Mouse (Mus musculus) small intestine, adult 2 months (tissue): ENCODE data around the gene Slc29a2. TPM values are rescaled to one million over a fixed set of nuclear protein-coding genes. Genes with fewer than 3 reads are reported as not detected.

Experiments used
- H3K27ac ChIP-seq: fragments of 200-500 bp; 2 replicates; pipeline ENCODE4 v1.5.1; 2012; ENCODE audit warnings: low read depth, low read length, control low read depth, inconsistent platforms; ENCODE audit not compliant: insufficient read depth
- H3K27me3 ChIP-seq: fragments of 200-500 bp; 2 replicates; pipeline ENCODE4 v1.6.1; 2012; ENCODE audit warnings: mild to moderate bottlenecking, moderate library complexity, low read length, inconsistent platforms; ENCODE audit not compliant: control insufficient read depth, insufficient read depth
- H3K36me3 ChIP-seq: fragments of 200-500 bp; 2 replicates; pipeline ENCODE4 v1.6.1; 2012; ENCODE audit warnings: mild to moderate bottlenecking, low read length, control low read depth, inconsistent platforms; ENCODE audit not compliant: control insufficient read depth, insufficient read depth
- H3K4me1 ChIP-seq: fragments of 200-500 bp; 2 replicates; pipeline ENCODE4 v1.6.1; 2012; ENCODE audit warnings: low read length, inconsistent platforms, mixed read lengths; ENCODE audit not compliant: control insufficient read depth, insufficient read depth, insufficient read length
- H3K4me3 ChIP-seq: fragments of 200-500 bp; 2 replicates; pipeline ENCODE4 v1.5.1; 2012; ENCODE audit warnings: low read depth, mild to moderate bottlenecking, control low read depth, inconsistent platforms, low read length, moderate library complexity
- CTCF ChIP-seq: fragments of 200-500 bp; IDR thresholded peaks from 2 replicates; pipeline ENCODE4 v1.5.1; 2012; ENCODE audit warnings: low read depth, mild to moderate bottlenecking, control low read depth, inconsistent platforms, low read length, moderate library complexity, mixed read lengths; ENCODE audit not compliant: insufficient replicate concordance, insufficient read length; ENCODE audit errors: extremely low read depth
- POLR2A ChIP-seq: fragments of 200-500 bp; IDR thresholded peaks from 2 replicates; pipeline ENCODE4 v1.6.1; 2012; ENCODE audit warnings: low read depth, mild to moderate bottlenecking, control low read depth, inconsistent platforms, low read length, moderate library complexity
- WGBS: fragments of 180-500 bp; shearing (Covaris S2); methylation state at CpG from one replicate; pipeline ENCODE4 v1.1.7; 2018; 5-methylcytosine and 5-hydroxymethylcytosine counted together
- polyA plus RNA-seq: library from polyadenylated mRNA; depleted of rRNA; stranded (reverse); fragments of >200 nt; gene quantifications from 2 replicates; pipeline ENCODE4 v1.2.3, GENCODE M21; 2012

Gene Slc29a2
- polyA plus RNA-seq, 1 experiment: 2.6 TPM

GRCm38 (mm10) chr19:5014961-5015398, 8.7 kb upstream of the Slc29a2 start:
- no peak for TF ChIP-seq POLR2A
- TF ChIP-seq CTCF: peak; percentile 45; the same call in 1 of the 2 replicates
- H3K4me1 ChIP-seq: no peaks in the 10 kb centered on the region
- WGBS: 8% methylated on average over 8 of the region's 8 CpGs

GRCm38 (mm10) chr19:5016221-5016742, 7.4 kb upstream of the Slc29a2 start:
- WGBS: 21% methylated on average over 10 of the region's 10 CpGs
- Histone ChIP-seq H3K4me3 (no peak overlapping the region), H3K27ac (no peak overlapping the region), H3K36me3 (no peaks in the 10 kb centered on the region), H3K27me3 (no peaks in the 10 kb centered on the region), H3K4me1 (no peaks in the 10 kb centered on the region)
- no peak for TF ChIP-seq POLR2A
- no peak for TF ChIP-seq CTCF

More at GRCm38 (mm10) chr19:5014961-5015398, 8.7 kb upstream of the Slc29a2 start:
- Histone ChIP-seq H3K4me3 (no peak overlapping the region), H3K27me3 (no peaks in the 10 kb centered on the region), H3K36me3 (no peaks in the 10 kb centered on the region), H3K27ac (no peak overlapping the region)

- Histone ChIP-seq H3K4me3 (no peak overlapping the region), H3K4me1 (no peaks in the 10 kb centered on the region), H3K27ac (no peak overlapping the region), H3K27me3 (no peaks in the 10 kb centered on the region), H3K36me3 (no peaks in the 10 kb centered on the region)
- TF ChIP-seq CTCF (peak; percentile 86; the same call in 1 of the 2 replicates), POLR2A (no peak)
- WGBS: 20% methylated on average over 12 of the region's 12 CpGs
Measured at GRCm38 (mm10) chr19:5016782-5017181, 6.9 kb upstream of the Slc29a2 start.

- H3K36me3 ChIP-seq: no peaks in the 10 kb centered on the region
- H3K27ac ChIP-seq: no peak overlapping the region
- no peaks in the 10 kb centered on the region for H3K27me3 ChIP-seq
- TF ChIP-seq CTCF (no peak), POLR2A (no peak)
- H3K4me3 ChIP-seq: no peak overlapping the region
- H3K4me1 ChIP-seq: no peaks in the 10 kb centered on the region
- WGBS: 81% methylated on average over 4 of the region's 4 CpGs
Measured at GRCm38 (mm10) chr19:5017611-5018010, 6.0 kb upstream of the Slc29a2 start.

- H3K4me3 ChIP-seq: no peak overlapping the region
- no peaks in the 10 kb centered on the region for H3K36me3 ChIP-seq
- no peak overlapping the region for H3K27ac ChIP-seq
- no peaks in the 10 kb centered on the region for H3K27me3 ChIP-seq
- WGBS: 78% methylated on average over 3 of the region's 3 CpGs
- TF ChIP-seq CTCF (no peak), POLR2A (no peak)
- H3K4me1 ChIP-seq: no peaks in the 10 kb centered on the region
Measured at GRCm38 (mm10) chr19:5018191-5018590, 5.5 kb upstream of the Slc29a2 start.

GRCm38 (mm10) chr19:5021416-5021815, 2.2 kb upstream of the Slc29a2 start:
- Histone ChIP-seq H3K27ac (no peak overlapping the region), H3K27me3 (no peaks in the 10 kb centered on the region), H3K4me1 (peaks cover 5% of the 10 kb centered on the region; the same call in 1 of the 2 replicates), H3K36me3 (no peaks in the 10 kb centered on the region), H3K4me3 (no peak overlapping the region)
- TF ChIP-seq CTCF: no peak
- TF ChIP-seq POLR2A: no peak
- 91% methylated on average over 2 of the region's 2 CpGs for WGBS

- Histone ChIP-seq H3K4me1 (peaks cover 5% of the 10 kb centered on the region; the same call in 1 of the 2 replicates), H3K27me3 (no peaks in the 10 kb centered on the region), H3K36me3 (no peaks in the 10 kb centered on the region; the same call in 1 of the 2 replicates), H3K27ac (no peak overlapping the region), H3K4me3 (no peak overlapping the region)
- WGBS: 90% methylated on average over 8 of the region's 8 CpGs
- TF ChIP-seq CTCF (no peak), POLR2A (no peak)
Measured at GRCm38 (mm10) chr19:5026111-5026510, 2.5 kb downstream of the Slc29a2 start.

- Histone ChIP-seq H3K36me3 (no peaks in the 10 kb centered on the region; the same call in 1 of the 2 replicates), H3K4me3 (no peak overlapping the region), H3K27me3 (no peaks in the 10 kb centered on the region), H3K27ac (no peak overlapping the region), H3K4me1 (no peaks in the 10 kb centered on the region)
- 90% methylated on average over 3 of the region's 3 CpGs for WGBS
- TF ChIP-seq POLR2A (no peak), CTCF (no peak)
Measured at GRCm38 (mm10) chr19:5032686-5033085, 9.0 kb downstream of the Slc29a2 start.
